Mouse (Mus musculus) urinary bladder, postnatal 4 days (tissue): ENCODE measurements around the gene Rps6ka5.

Experiments used
- DNase-seq, 2 experiments: peaks; one replicate each; pipeline ENCODE4 v3.0.0; 2021 to 2022; ENCODE audit warnings: low spot score in 2 of 2

Rps6ka5 gene

GRCm38 (mm10) chr12:100499469-100499868 is 227.3 kb downstream of the Rps6ka5 start:
- DNase-seq: no peak
